Mouse (Mus musculus): ENCODE data around the gene Fam84a. TPM values are rescaled to one million over a fixed set of nuclear protein-coding genes. Genes with fewer than 3 reads are reported as not detected.

Fam84a gene
- 6.5 and 7.4 TPM in 2 replicates for polyA plus RNA-seq (2015; fragmentation: Nextera tagmentation; extraction: Ambion mirVana)

GRCm38 (mm10) chr12:14151921-14152320 lies at the start of gene Fam84a:
Gene Fam84a (minus strand): TSS chr12:14152054.
- Histone ChIP-seq H3K27me3 (replicated peaks) (peaks cover 23% of the 10 kb centered on the region), H3K9ac (peak within 1 kb of the TSS; percentile 42), H3K36me3 (no peaks in the 10 kb centered on the region), H3K9me3 (no peaks in the 10 kb centered on the region), H3K4me2 (replicated peaks) (peak within 1 kb of the TSS; percentile 94), H3K4me1 (replicated peaks) (peaks cover 18% of the 10 kb centered on the region), H3K4me3 (replicated peaks) (peak within 1 kb of the TSS; percentile 51), H3K27ac (no peak within 1 kb of the TSS)
- under 1% methylated on average over 31 of the region's 31 CpGs for WGBS
- ATAC-seq, result peak; percentile 96

- Histone ChIP-seq H3K4me3 (replicated peaks) (no peak overlapping the region), H3K27ac (no peak overlapping the region), H3K4me1 (replicated peaks) (no peaks in the 10 kb centered on the region), H3K9me3 (no peaks in the 10 kb centered on the region), H3K4me2 (replicated peaks) (no peak overlapping the region), H3K36me3 (no peaks in the 10 kb centered on the region), H3K9ac (no peak overlapping the region), H3K27me3 (replicated peaks) (no peaks in the 10 kb centered on the region)
- 55% methylated on average over 3 of the region's 3 CpGs for WGBS
- no peak for ATAC-seq
Measured at GRCm38 (mm10) chr12:14195479-14195878, 43.6 kb upstream of the Fam84a start.

GRCm38 (mm10) chr12:14186689-14187195 lies 34.9 kb upstream of the Fam84a start:
- no peaks in the 10 kb centered on the region for H3K36me3 ChIP-seq
- H3K27ac ChIP-seq, result no peak overlapping the region
- H3K27me3 ChIP-seq (replicated peaks), result no peaks in the 10 kb centered on the region
- no peak overlapping the region for H3K4me2 ChIP-seq (replicated peaks)
- no peak overlapping the region for H3K9ac ChIP-seq
- no peaks in the 10 kb centered on the region for H3K4me1 ChIP-seq (replicated peaks)
- no peaks in the 10 kb centered on the region for H3K9me3 ChIP-seq
- 68% methylated on average over 3 of the region's 3 CpGs for WGBS
- H3K4me3 ChIP-seq (replicated peaks), result no peak overlapping the region
- ATAC-seq, result peak; percentile 91

GRCm38 (mm10) chr12:14165713-14166112 lies 13.9 kb upstream of the Fam84a start:
- 64% methylated on average over 2 of the region's 2 CpGs for WGBS
- no peak overlapping the region for H3K4me2 ChIP-seq (replicated peaks)
- no peaks in the 10 kb centered on the region for H3K36me3 ChIP-seq
- H3K4me3 ChIP-seq (replicated peaks), result no peak overlapping the region
- ATAC-seq, result no peak
- H3K4me1 ChIP-seq (replicated peaks), result no peaks in the 10 kb centered on the region
- no peaks in the 10 kb centered on the region for H3K27me3 ChIP-seq (replicated peaks)
- no peak overlapping the region for H3K9ac ChIP-seq
- no peak overlapping the region for H3K27ac ChIP-seq
- no peaks in the 10 kb centered on the region for H3K9me3 ChIP-seq

- no peak overlapping the region for H3K4me3 ChIP-seq (replicated peaks)
- H3K9me3 ChIP-seq, result no peaks in the 10 kb centered on the region
- no peaks in the 10 kb centered on the region for H3K27me3 ChIP-seq (replicated peaks)
- 93% methylated on average over 1 of the region's 1 CpGs for WGBS
- H3K36me3 ChIP-seq, result no peaks in the 10 kb centered on the region
- no peak overlapping the region for H3K4me2 ChIP-seq (replicated peaks)
- H3K27ac ChIP-seq, result no peak overlapping the region
- H3K4me1 ChIP-seq (replicated peaks), result no peaks in the 10 kb centered on the region
- ATAC-seq, result no peak
- H3K9ac ChIP-seq, result no peak overlapping the region
Measured at GRCm38 (mm10) chr12:14164936-14165335, 13.1 kb upstream of the Fam84a start.

- Histone ChIP-seq H3K4me1 (replicated peaks) (peaks cover 18% of the 10 kb centered on the region), H3K27ac (no peak overlapping the region), H3K9ac (no peak overlapping the region), H3K27me3 (replicated peaks) (peaks cover 23% of the 10 kb centered on the region), H3K9me3 (no peaks in the 10 kb centered on the region), H3K4me2 (replicated peaks) (peak overlapping the region; percentile 94), H3K36me3 (no peaks in the 10 kb centered on the region), H3K4me3 (replicated peaks) (peak overlapping the region; percentile 51)
- ATAC-seq, result peak; percentile 23
- 1% methylated on average over 14 of the region's 14 CpGs for WGBS
Measured at GRCm38 (mm10) chr12:14152426-14152825, 572 bp upstream of the Fam84a start.

GRCm38 (mm10) chr12:14150936-14151631 lies 770 bp downstream of the Fam84a start:
- peak overlapping the region; percentile 42; the same call in 1 of the 2 replicates for H3K9ac ChIP-seq
- H3K27ac ChIP-seq, result no peak overlapping the region
- 5% methylated on average over 19 of the region's 19 CpGs for WGBS
- no peaks in the 10 kb centered on the region for H3K36me3 ChIP-seq
- peak overlapping the region; percentile 94 for H3K4me2 ChIP-seq (replicated peaks)
- H3K4me3 ChIP-seq (replicated peaks), result peak overlapping the region; percentile 51
- H3K9me3 ChIP-seq, result no peaks in the 10 kb centered on the region
- peaks cover 18% of the 10 kb centered on the region for H3K4me1 ChIP-seq (replicated peaks)
- peaks cover 23% of the 10 kb centered on the region for H3K27me3 ChIP-seq (replicated peaks)
- peak; percentile 69 for ATAC-seq

GRCm38 (mm10) chr12:14150568-14150909 lies 1.3 kb downstream of the Fam84a start:
- WGBS, result 3% methylated on average over 20 of the region's 20 CpGs
- H3K27ac ChIP-seq, result no peak overlapping the region
- peaks cover 18% of the 10 kb centered on the region for H3K4me1 ChIP-seq (replicated peaks)
- peak overlapping the region; percentile 51 for H3K4me3 ChIP-seq (replicated peaks)
- H3K27me3 ChIP-seq (replicated peaks), result peaks cover 23% of the 10 kb centered on the region
- H3K36me3 ChIP-seq, result no peaks in the 10 kb centered on the region
- peak; percentile 1; the same call in 1 of the 2 replicates for ATAC-seq
- peak overlapping the region; percentile 42 for H3K9ac ChIP-seq
- H3K9me3 ChIP-seq, result no peaks in the 10 kb centered on the region
- peak overlapping the region; percentile 94 for H3K4me2 ChIP-seq (replicated peaks)

- ATAC-seq, result peak; percentile 59
- Histone ChIP-seq H3K36me3 (no peaks in the 10 kb centered on the region), H3K9ac (peak overlapping the region; percentile 42), H3K4me3 (replicated peaks) (peak overlapping the region; percentile 51), H3K4me2 (replicated peaks) (peak overlapping the region; percentile 94), H3K27ac (no peak overlapping the region), H3K4me1 (replicated peaks) (peaks cover 18% of the 10 kb centered on the region), H3K9me3 (no peaks in the 10 kb centered on the region), H3K27me3 (replicated peaks) (peaks cover 23% of the 10 kb centered on the region)
- WGBS, result under 1% methylated on average over 59 of the region's 59 CpGs
Measured at GRCm38 (mm10) chr12:14149843-14150567, 1.8 kb downstream of the Fam84a start.

GRCm38 (mm10) chr12:14149022-14149842 lies 2.6 kb downstream of the Fam84a start:
- WGBS, result 16% methylated on average over 27 of the region's 27 CpGs
- peak; percentile 5; the same call in 1 of the 2 replicates for ATAC-seq
- H3K4me1 ChIP-seq (replicated peaks), result peaks cover 18% of the 10 kb centered on the region
- H3K9ac ChIP-seq, result peak overlapping the region; percentile 42
- H3K9me3 ChIP-seq, result no peaks in the 10 kb centered on the region
- H3K36me3 ChIP-seq, result no peaks in the 10 kb centered on the region
- H3K4me3 ChIP-seq (replicated peaks), result peak overlapping the region; percentile 51
- H3K27me3 ChIP-seq (replicated peaks), result peaks cover 23% of the 10 kb centered on the region
- peak overlapping the region; percentile 94 for H3K4me2 ChIP-seq (replicated peaks)
- H3K27ac ChIP-seq, result no peak overlapping the region

- no peak overlapping the region for H3K27ac ChIP-seq
- ATAC-seq, result no peak
- no peak overlapping the region for H3K9ac ChIP-seq
- WGBS, result 73% methylated on average over 1 of the region's 1 CpGs
- no peaks in the 10 kb centered on the region for H3K36me3 ChIP-seq
- H3K9me3 ChIP-seq, result no peaks in the 10 kb centered on the region
- H3K4me1 ChIP-seq (replicated peaks), result no peaks in the 10 kb centered on the region
- no peak overlapping the region for H3K4me2 ChIP-seq (replicated peaks)
- H3K27me3 ChIP-seq (replicated peaks), result no peaks in the 10 kb centered on the region
- no peak overlapping the region for H3K4me3 ChIP-seq (replicated peaks)
Measured at GRCm38 (mm10) chr12:14137046-14137445, 14.8 kb downstream of the Fam84a start.

- no peak overlapping the region for H3K4me3 ChIP-seq (replicated peaks)
- no peak overlapping the region for H3K27ac ChIP-seq
- no peaks in the 10 kb centered on the region for H3K4me1 ChIP-seq (replicated peaks)
- no peaks in the 10 kb centered on the region for H3K9me3 ChIP-seq
- H3K9ac ChIP-seq, result no peak overlapping the region
- no peaks in the 10 kb centered on the region for H3K27me3 ChIP-seq (replicated peaks)
- H3K4me2 ChIP-seq (replicated peaks), result no peak overlapping the region
- WGBS, result 76% methylated on average over 6 of the region's 6 CpGs
- no peak for ATAC-seq
- H3K36me3 ChIP-seq, result no peaks in the 10 kb centered on the region
Measured at GRCm38 (mm10) chr12:14114730-14115129, 37.1 kb downstream of the Fam84a start.
